Mouse (Mus musculus) CH12.LX (cell line): ENCODE results near the gene Ptges. TPM values are rescaled to one million over a fixed set of nuclear protein-coding genes. Genes with fewer than 3 reads are reported as not detected.

Source experiments
- DNase-seq: peaks from one replicate; pipeline ENCODE4 v3.0.0-alpha.2; 2013; ENCODE audit errors: extremely low read depth
- H3K27ac ChIP-seq: 2 replicates; pipeline ENCODE4 v1.5.1; 2012; ENCODE audit warnings: low read depth, mild to moderate bottlenecking, control low read depth, moderate library complexity; ENCODE audit not compliant: insufficient read depth
- H3K27me3 ChIP-seq: replicated peaks from 2 replicates; pipeline ENCODE3; 2012; ENCODE audit warnings: inconsistent platforms
- H3K36me3 ChIP-seq, 2 experiments: replicated peaks in 1 of 2; 2 replicates each; pipeline versions ENCODE3 to v1.6.1; 2012; ENCODE audit warnings: inconsistent platforms in 1 of 2, low read length in 1 of 2, mild to moderate bottlenecking in 1 of 2, mixed read lengths in 1 of 2, moderate library complexity in 1 of 2; ENCODE audit not compliant: control insufficient read depth in 1 of 2, insufficient read depth in 1 of 2
- H3K4me1 ChIP-seq, 2 experiments: 2 replicates each; pipeline ENCODE4 v1.6.1; 2012; ENCODE audit warnings: inconsistent platforms in 1 of 2, moderate library complexity in 1 of 2; ENCODE audit not compliant: insufficient read depth in 2 of 2, control insufficient read depth in 1 of 2
- H3K4me2 ChIP-seq: 2 replicates; pipeline ENCODE4 v1.6.1; 2012; ENCODE audit warnings: low read depth, mild to moderate bottlenecking, control low read depth; ENCODE audit not compliant: poor library complexity, insufficient read depth, severe bottlenecking
- H3K4me3 ChIP-seq, 3 experiments: fragments of 150-350 bp in 1 of 3; sonication (generic) in 1 of 3; replicated peaks in 1 of 3; 2 replicates each; pipeline versions ENCODE3 to v1.5.1; 2011 to 2012; ENCODE audit warnings: low read depth in 2 of 3, low read length in 2 of 3, mild to moderate bottlenecking in 2 of 3, moderate library complexity in 2 of 3, control low read depth in 1 of 3, improper control_type of control experiment in 1 of 3, inconsistent platforms in 1 of 3, mixed read lengths in 1 of 3; ENCODE audit not compliant: poor library complexity in 1 of 3
- H3K79me2 ChIP-seq: replicated peaks from 2 replicates; pipeline ENCODE4 v1.6.1; 2012; ENCODE audit warnings: mild to moderate bottlenecking, moderate library complexity; ENCODE audit not compliant: control insufficient read depth, poor library complexity, insufficient read depth, severe bottlenecking; ENCODE audit errors: extremely low read depth
- H3K9ac ChIP-seq: 2 replicates; pipeline ENCODE4 v1.6.1; 2012; ENCODE audit warnings: low read depth, mild to moderate bottlenecking, control low read depth, moderate library complexity; ENCODE audit not compliant: insufficient read depth
- H3K9me3 ChIP-seq: replicated peaks from 2 replicates; pipeline ENCODE3; 2012; ENCODE audit warnings: low read length, inconsistent platforms, mixed read lengths
- BHLHE40 ChIP-seq: IDR thresholded peaks from 2 replicates; pipeline ENCODE4 v1.6.1; 2011; ENCODE audit warnings: mild to moderate bottlenecking, low read depth, low read length, improper control_type of control experiment
- CTCF ChIP-seq, 2 experiments: IDR thresholded peaks in 1 of 2; conservative IDR thresholded peaks in 1 of 2; 2 replicates each; pipeline ENCODE4 v1.5.1; 2011 to 2012; ENCODE audit warnings: low read depth in 2 of 2, low read length in 2 of 2, improper control_type of control experiment in 1 of 2, inconsistent platforms in 1 of 2, mild to moderate bottlenecking in 1 of 2, moderate library complexity in 1 of 2
- ELF1 ChIP-seq: IDR thresholded peaks from 2 replicates; pipeline ENCODE4 v1.6.1; 2014; ENCODE audit warnings: low read depth, mild to moderate bottlenecking, inconsistent platforms, low read length, improper control_type of control experiment
- KAT2A ChIP-seq: IDR thresholded peaks from 2 replicates; pipeline ENCODE4 v1.6.1; 2012; ENCODE audit warnings: low read length, improper control_type of control experiment, inconsistent platforms; ENCODE audit not compliant: insufficient replicate concordance
- MXI1 ChIP-seq: IDR thresholded peaks from 2 replicates; pipeline ENCODE4 v1.6.1; 2011; ENCODE audit warnings: mild to moderate bottlenecking, low read depth, low read length, improper control_type of control experiment
- NRF1 ChIP-seq: IDR thresholded peaks from 2 replicates; pipeline ENCODE4 v1.6.1; 2014; ENCODE audit warnings: low read depth, mild to moderate bottlenecking, inconsistent platforms, low read length, improper control_type of control experiment, moderate library complexity
- PAX5 ChIP-seq: IDR thresholded peaks from 2 replicates; pipeline ENCODE4 v1.6.1; 2012; ENCODE audit warnings: low read length, inconsistent platforms, mixed read lengths
- SIN3A ChIP-seq: IDR thresholded peaks from 2 replicates; pipeline ENCODE4 v1.6.1; 2012; ENCODE audit warnings: low read length, improper control_type of control experiment, inconsistent platforms
- UBTF ChIP-seq: IDR thresholded peaks from 2 replicates; pipeline ENCODE4 v1.6.1; 2012; ENCODE audit warnings: low read depth, mild to moderate bottlenecking, inconsistent platforms, low read length, improper control_type of control experiment, moderate library complexity
- dilution Hi-C: fragments of 300-500 bp; cut with MboI; formaldehyde crosslinking; loops from 2 replicates; pipeline ENCODE4 v1.14.3; 2020; ENCODE audit warnings: low sequenced_read_pairs; ENCODE audit not compliant: extremely low pct_unique_long_range_greater_than_20kb, extremely low pct_ligation_motif_present
- in situ Hi-C: fragments of 300-500 bp; cut with MboI; formaldehyde crosslinking; loops from 3 replicates; pipeline ENCODE4 v1.14.3; 2019; ENCODE audit warnings: low sequenced_read_pairs, low pct_ligation_motif_present, low pct_unique_long_range_greater_than_20kb, mixed read lengths
- polyA plus RNA-seq: library from polyadenylated mRNA; unstranded; fragments of >175 nt; gene quantifications from 2 replicates; pipeline ENCODE4 v1.2.1, GENCODE M21; 2012; ENCODE audit warnings: low read depth; ENCODE audit not compliant: insufficient read length
- total RNA-seq, 2 experiments: library from RNA; depleted of rRNA; stranded (reverse); fragments of 300-350 nt in 1 of 2; fragments of >200 nt in 1 of 2; gene quantifications; 2 replicates each; pipeline ENCODE4 v1.2.3; 2012 to 2014

Ptges gene
- total and polyA plus RNA-seq, 3 experiments, result 0.04 to 0.09 TPM; not detected in 1

DNA sequence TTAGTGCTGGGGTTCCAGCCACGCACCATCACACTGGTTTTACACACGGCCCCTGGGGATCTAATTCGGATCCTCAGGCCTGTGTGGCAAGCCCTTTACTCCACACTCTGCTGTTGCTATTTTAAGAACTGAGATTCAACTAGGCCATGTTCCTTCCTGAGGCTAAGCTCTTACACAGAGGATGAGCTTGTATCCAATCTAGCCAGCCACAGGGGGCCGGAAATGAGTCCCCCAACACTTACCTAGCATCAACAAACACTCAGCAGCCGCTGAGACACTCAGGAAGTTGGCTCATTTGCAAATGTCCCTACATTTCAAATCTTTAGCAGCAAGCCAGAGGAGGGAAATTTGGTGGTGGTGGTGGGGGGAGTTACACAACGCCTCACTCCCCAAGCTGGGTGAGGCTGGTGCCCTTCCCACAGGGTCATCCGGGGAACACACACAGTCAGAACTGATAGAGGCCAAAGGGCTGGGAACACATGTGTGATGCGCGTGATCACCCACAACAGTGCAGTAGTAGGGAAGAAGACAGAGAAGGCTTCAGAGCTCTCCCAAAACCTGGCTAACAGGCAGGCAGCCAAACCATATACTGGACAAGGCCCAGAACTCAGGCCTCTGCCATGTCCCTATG lies 2.4 kb downstream of the Ptges start:
- in situ Hi-C loops, result no loop called here
- dilution Hi-C loops, result no loop called here
- Histone ChIP-seq H3K4me1 (peaks cover 25 to 37% of the 10 kb centered on the region in 2 experiments), H3K9me3 (peaks cover 2% of the 10 kb centered on the region), H3K79me2 (no peaks in the 10 kb centered on the region), H3K27me3 (peaks cover 2% of the 10 kb centered on the region), H3K4me2 (peak overlapping the region; percentile 43), H3K36me3 (peaks cover 0 to 3% of the 10 kb centered on the region in 2 experiments), H3K27ac (peak overlapping the region; percentile 11; the same call in 1 of the 2 replicates), H3K9ac (0 out of 2 replicates have a peak overlapping the region, but pooled peaks have one; percentile 3), H3K4me3 (no peak overlapping the region)
- peak; percentile 1; the same call in 1 of the 2 replicates for TF ChIP-seq BHLHE40
- TF ChIP-seq KAT2A, result no peak
- DNase-seq, result peak; percentile 60

GRCm38 (mm10) chr2:30926381-30926780 lies 3.3 kb downstream of the Ptges start:
- no peak overlapping the region for H3K4me2 ChIP-seq
- H3K36me3 ChIP-seq, result peaks cover 0 to 3% of the 10 kb centered on the region in 2 experiments
- H3K4me1 ChIP-seq, result peaks cover 21 to 32% of the 10 kb centered on the region in 2 experiments
- no peak overlapping the region for H3K27ac ChIP-seq
- no peak overlapping the region for H3K9ac ChIP-seq
- no peak for DNase-seq
- TF ChIP-seq UBTF (no peak), BHLHE40 (no peak), MXI1 (no peak), NRF1 (no peak), CTCF (conservative IDR thresholded peaks at IDR 0.05 in 1 of 2, IDR thresholded peaks at IDR 0.05 in 1 of 2; ENCODE audit: low read depth in 2 of 2, low read length in 2 of 2) (no peak), SIN3A (no peak), ELF1 (no peak)
- H3K79me2 ChIP-seq, result no peaks in the 10 kb centered on the region
- dilution Hi-C loops (no loop called here), in situ Hi-C loops (no loop called here)
- H3K4me3 ChIP-seq, result no peak overlapping the region
- H3K9me3 ChIP-seq, result no peaks in the 10 kb centered on the region
- peaks cover 2% of the 10 kb centered on the region for H3K27me3 ChIP-seq

DNA sequence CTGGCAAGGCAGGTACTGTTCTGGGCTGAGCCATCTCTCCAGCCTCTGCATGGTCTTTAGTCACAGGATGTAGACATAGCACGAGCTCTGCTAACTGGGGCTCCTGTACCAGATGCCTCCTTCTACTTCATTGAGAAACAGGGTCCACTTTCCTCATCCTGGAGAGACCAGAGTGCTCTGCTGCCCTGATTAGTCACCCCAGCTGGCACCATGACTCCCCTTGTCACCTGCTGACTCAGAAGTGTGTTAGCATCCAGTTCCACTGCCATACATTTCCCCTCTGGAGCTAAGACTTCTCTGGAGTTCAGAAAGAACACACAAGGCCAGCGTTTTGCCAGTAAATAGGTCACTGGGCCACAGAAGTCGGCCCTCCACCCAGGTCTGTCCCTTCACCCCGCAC lies 4.5 kb downstream of the Ptges start:
- in situ Hi-C loops, result no loop called here
- H3K79me2 ChIP-seq, result no peaks in the 10 kb centered on the region
- H3K9me3 ChIP-seq, result no peaks in the 10 kb centered on the region
- peaks cover 21 to 32% of the 10 kb centered on the region in 2 experiments for H3K4me1 ChIP-seq
- H3K9ac ChIP-seq, result no peak overlapping the region
- H3K27ac ChIP-seq, result no peak overlapping the region
- dilution Hi-C loops, result no loop called here
- no peak overlapping the region for H3K4me2 ChIP-seq
- H3K27me3 ChIP-seq, result peaks cover 2% of the 10 kb centered on the region
- TF ChIP-seq PAX5, result no peak
- no peak for DNase-seq
- no peaks in the 10 kb centered on the region for H3K36me3 ChIP-seq
- no peak overlapping the region for H3K4me3 ChIP-seq
